Mouse (Mus musculus): ENCODE data around the gene Btaf1. TPM values are rescaled to one million over a fixed set of nuclear protein-coding genes. Genes with fewer than 3 reads are reported as not detected.
"Not testable (repeated sequence)": the region's sequence is repeated elsewhere in the genome, so short reads cannot be mapped to it uniquely, and the experiment has no call there.

Gene Btaf1
- total RNA-seq, 2 experiments from 2014 or later = 32.5 to 56.7 TPM

DNA sequence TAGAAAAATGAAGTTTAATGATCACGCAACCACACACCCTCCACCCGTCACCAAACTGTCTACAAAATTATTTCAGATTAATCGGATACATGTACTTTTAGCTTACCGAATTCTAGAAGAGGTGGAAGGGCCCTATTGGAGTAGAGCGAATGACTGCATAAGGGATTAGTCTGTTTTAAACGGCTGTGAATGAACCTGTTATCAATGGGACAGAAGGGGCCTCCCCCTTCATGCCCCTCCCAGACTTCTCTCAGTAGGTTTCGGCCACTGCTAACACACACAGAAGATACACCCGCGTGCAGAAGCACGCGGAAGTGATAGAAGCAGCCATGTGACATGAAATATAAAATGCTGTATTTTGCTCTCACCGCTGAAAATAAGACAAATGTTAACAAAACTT lies 6.4 kb upstream of the Btaf1 start, which contains the start of gene Fgfbp3:
Fgfbp3 (minus strand) TSS at position 150 of the 400 bp plus-strand sequence.
- peak; percentile 40 for ATAC-seq (replicated peaks; ENCODE audit: poor library complexity, severe bottlenecking)

- ATAC-seq (replicated peaks; ENCODE audit: poor library complexity, severe bottlenecking) = no peak
These were observed 3.9 kb upstream of the Btaf1 start for GRCm38 (mm10) chr19:36922015-36922414.

DNA sequence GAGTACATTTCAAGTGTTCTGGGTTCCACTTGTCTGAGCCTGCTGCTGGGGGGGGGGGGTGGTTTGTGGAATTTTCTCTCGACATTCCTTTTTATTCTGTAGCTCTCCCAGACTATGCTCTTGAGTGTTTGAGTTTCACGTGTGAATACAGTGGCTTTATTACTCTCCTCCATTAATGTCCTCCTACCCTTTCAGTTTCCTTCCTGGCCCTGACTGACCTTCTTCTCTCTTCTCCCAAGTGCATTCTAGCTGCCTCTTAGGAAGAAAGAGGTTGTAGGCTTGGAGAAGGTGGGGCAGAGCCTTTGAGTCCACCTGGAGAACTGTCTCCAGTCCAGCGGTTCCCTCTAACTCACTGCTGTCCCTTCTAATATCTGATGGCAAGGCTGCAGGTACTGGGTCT lies 2.9 kb upstream of the Btaf1 start:
- ATAC-seq (replicated peaks; ENCODE audit: poor library complexity, severe bottlenecking) = no peak

GRCm38 (mm10) chr19:36926553-36927236 lies 816 bp downstream of the Btaf1 start:
- peak; percentile 9; the same call in 1 of the 2 replicates for ATAC-seq (replicated peaks; ENCODE audit: poor library complexity, severe bottlenecking)

DNA sequence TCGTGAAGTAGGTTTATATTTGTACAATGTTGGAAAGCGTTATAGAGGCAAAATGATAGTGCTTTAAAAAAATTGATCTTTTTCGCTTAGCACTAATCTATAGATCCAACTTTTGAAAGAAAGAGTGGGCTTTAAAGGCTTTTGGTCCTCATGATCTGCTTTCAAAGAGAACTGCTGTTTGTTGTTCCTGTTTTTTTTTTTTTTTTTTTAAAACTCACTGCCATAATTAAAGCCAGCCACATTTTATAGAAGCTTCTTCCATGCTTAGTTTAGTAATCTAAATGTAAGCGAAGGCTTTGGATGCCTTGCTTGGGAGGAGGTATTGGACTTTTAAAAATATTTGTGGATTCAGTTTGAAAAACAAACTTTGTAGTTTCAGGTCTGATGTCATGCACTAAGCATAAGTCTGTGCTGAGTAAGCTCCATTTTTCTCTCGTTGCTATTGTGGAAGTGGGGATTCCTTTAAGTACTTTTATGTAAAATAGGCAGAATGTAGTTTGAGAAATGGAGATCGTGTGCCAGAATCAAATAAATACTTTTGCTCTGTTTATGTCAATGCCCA lies 2.0 kb downstream of the Btaf1 start:
- ATAC-seq (replicated peaks; ENCODE audit: poor library complexity, severe bottlenecking) = no peak

GRCm38 (mm10) chr19:36929816-36930215 lies 3.9 kb downstream of the Btaf1 start:
- no peak for ATAC-seq (replicated peaks; ENCODE audit: poor library complexity, severe bottlenecking)

- ATAC-seq (replicated peaks; ENCODE audit: poor library complexity, severe bottlenecking) = peak; percentile 37
These were observed 6.2 kb downstream of the Btaf1 start for GRCm38 (mm10) chr19:36932097-36932496.

DNA sequence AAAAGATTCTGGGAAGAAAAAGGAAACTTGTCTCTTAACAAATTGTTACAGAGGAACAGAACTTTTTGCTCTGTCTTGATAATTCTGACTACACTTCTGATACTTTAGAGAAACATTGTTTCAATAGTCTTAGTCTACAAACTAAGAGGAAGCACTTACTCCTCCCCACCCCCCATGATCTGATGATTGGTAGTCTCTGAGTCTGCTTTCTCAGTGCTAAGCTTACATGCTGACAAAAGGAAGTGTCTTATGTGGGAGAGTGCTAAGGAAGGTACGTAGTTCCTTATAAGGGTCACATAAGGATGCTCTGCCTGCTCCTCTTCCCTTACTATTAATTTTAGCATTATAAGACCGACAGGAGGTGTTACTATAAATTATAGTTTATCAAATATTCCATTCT lies 6.7 kb downstream of the Btaf1 start:
- ATAC-seq (replicated peaks; ENCODE audit: poor library complexity, severe bottlenecking) = peak; percentile 91

GRCm38 (mm10) chr19:36936285-36936684 lies 10.4 kb downstream of the Btaf1 start:
- ATAC-seq (replicated peaks; ENCODE audit: poor library complexity, severe bottlenecking) = no peak

DNA sequence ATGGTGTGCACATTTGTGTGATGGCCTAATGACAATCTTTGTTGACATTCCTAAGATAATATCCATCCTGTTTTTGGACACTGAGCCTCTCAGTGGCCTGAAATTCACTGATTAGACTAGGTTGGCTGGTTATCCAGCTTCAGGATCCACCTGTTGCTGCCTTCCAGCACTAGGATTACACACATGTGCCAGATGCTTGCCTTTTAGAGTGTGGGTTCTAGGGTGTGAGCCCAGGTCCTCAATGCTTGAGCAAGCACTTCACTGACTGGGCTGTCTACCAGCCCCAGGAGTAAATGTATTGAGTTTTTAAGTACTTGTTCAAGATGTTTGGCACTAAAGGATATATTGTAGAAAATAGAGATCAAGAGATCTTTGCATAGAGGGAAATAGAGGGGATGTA lies 12.1 kb downstream of the Btaf1 start:
- no peak for ATAC-seq (replicated peaks; ENCODE audit: poor library complexity, severe bottlenecking)

DNA sequence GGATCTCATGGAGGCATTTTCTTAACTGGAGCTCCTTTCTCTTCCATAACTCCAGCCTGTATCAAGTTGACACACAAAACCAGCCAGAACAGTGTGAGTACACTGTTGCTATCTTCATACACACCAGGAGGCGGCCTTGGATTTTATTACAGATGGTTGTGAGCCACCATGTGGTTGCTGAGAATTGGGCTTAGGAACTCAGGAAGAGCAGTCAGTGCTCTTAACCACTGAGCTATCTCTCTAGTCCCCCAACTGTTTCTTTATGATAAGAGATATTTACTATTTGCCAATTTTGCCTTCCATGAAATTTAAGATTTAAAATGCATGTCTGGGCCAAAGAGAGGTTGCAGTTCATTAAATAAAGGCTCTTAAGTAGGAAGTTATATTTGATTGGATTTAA lies 14.2 kb downstream of the Btaf1 start:
- ATAC-seq (replicated peaks; ENCODE audit: poor library complexity, severe bottlenecking) = no peak

DNA sequence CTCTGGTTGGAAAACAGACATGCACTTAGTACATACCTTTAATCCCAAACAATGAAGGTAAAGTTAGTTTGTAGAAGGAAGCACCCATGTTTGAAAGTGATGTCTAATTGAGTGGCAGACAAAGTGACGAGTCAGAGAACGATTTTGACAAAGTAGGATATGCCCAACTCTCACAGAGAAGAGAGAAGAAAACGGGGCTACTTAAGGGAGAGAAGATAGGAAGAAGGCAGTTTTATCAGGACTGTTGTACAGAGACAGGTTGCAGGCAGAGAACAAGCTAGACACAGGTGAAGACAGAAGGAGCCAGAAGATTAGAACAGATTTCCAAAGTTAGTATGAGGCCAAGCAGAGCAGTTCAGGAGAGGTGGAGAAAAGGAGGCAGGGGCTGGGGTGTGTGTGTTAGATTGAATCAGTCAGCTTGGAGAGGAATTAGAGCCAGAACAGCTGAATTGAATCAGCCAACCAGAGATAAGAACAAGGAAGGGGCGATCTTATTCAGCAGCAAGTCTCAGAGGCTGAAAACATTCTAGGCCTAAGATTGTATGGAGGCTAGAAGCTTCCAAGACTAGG lies 27.8 kb downstream of the Btaf1 start:
- ATAC-seq (replicated peaks; ENCODE audit: poor library complexity, severe bottlenecking) = no peak

DNA sequence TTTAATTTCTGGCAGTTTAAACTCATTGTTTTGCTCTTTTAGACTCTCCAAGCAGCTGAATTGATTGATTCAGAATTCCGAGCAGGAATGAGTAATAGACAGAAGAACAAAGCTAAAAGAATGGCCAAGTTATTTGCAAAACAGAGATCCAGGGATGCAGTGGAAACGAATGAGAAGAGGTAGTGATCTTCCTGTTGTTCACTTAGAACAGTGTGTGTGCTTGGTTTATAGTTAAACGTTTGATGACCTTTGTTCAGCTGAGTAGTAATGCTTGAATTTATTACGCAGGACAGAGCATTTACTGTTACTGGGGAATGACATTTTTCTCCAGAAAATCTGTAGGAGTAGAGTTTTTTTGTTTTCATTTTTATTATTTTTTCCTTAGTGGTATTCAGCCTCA lies 32.5 kb downstream of the Btaf1 start:
- no peak for ATAC-seq (replicated peaks; ENCODE audit: poor library complexity, severe bottlenecking)

GRCm38 (mm10) chr19:36961320-36961719 lies 35.4 kb downstream of the Btaf1 start:
- ATAC-seq (replicated peaks; ENCODE audit: poor library complexity, severe bottlenecking) = no peak

DNA sequence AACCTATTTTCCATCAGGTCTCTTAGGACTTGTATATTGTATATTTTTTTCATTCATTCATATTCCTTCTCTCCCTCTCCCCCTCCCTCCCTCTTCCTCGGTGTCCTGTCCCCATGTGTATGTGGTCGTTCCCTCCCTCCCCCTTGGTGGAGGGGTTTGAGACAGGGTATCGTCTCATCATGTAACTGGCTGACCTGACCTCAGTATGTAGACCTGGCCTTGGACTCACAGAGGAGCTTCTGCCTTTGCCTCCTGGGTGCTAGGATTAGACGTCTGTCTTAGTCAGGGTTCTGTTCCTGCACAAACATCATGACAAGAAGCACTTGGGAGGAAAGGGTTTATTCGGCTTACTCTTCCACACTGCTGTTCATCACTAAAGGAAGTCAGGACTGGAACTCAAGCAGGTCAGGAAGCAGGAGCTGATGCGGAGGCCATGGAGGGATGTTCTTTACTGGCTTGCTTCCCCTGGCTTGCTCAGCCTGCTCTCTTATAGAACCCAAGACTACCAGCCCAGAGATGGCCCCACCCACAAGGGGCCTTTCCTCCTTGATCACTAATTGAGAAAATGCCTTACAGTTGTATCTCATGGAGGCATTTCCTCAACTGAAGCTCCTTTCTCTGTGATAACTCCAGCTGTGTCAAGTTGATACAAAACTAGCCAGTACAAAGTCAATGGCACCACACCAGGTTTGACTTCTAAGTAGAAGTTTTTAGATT lies 36.8 kb downstream of the Btaf1 start:
- ATAC-seq (replicated peaks; ENCODE audit: poor library complexity, severe bottlenecking) = not testable (repeated sequence)

- ATAC-seq (replicated peaks; ENCODE audit: poor library complexity, severe bottlenecking) = no peak
These were observed 78.7 kb downstream of the Btaf1 start for GRCm38 (mm10) chr19:37004557-37004956.

- no peak for ATAC-seq (replicated peaks; ENCODE audit: poor library complexity, severe bottlenecking)
These were observed 84.0 kb downstream of the Btaf1 start for GRCm38 (mm10) chr19:37009878-37010281.

GRCm38 (mm10) chr19:37013461-37013860 lies 87.6 kb downstream of the Btaf1 start:
- no peak for ATAC-seq (replicated peaks; ENCODE audit: poor library complexity, severe bottlenecking)

DNA sequence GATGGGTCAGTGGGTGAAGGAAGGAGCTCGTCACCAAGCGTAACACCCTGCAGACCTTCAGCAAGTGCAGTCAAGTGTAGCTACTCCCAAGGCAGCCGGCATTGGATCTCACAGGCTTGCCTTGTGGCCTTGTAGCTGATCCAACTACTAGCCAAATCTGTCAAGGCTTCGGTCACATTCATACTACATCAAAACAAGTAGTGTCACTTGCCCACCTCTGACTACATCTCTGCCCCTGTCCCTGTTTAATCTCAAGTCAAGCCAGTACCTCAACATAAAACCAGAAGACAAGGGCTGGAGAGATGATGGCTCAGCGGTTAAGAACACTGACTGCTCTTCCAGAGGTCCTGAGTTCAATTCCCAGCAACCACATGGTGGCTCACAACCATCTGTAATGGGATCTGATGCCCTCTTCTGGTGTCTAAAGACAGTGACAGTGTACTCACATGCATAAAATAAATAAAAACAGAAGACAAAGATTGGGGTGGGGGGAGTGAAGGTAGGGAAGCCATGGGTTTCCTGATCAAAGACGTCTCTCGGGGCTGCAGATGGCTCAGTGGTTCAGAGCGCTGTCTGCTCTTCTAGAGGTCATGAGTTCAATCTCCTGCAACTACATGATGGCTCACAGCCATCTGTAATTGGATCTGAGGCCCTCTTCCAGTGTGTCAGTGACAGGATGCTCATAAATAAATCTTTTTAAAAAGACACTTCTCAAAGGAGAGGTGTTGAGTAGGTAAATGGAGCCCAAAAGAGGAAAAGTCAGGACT lies 88.5 kb downstream of the Btaf1 start:
- ATAC-seq (replicated peaks; ENCODE audit: poor library complexity, severe bottlenecking) = no peak

GRCm38 (mm10) chr19:37016890-37017289 lies 91.0 kb downstream of the Btaf1 start:
- ATAC-seq (replicated peaks; ENCODE audit: poor library complexity, severe bottlenecking) = no peak
